Mouse (Mus musculus): ENCODE data around the gene Ampd2. TPM values are rescaled to one million over a fixed set of nuclear protein-coding genes. Genes with fewer than 3 reads are reported as not detected.

Ampd2 gene
- total RNA-seq, 2 experiments from 2014 or later, result 48.9 to 52.9 TPM

DNA sequence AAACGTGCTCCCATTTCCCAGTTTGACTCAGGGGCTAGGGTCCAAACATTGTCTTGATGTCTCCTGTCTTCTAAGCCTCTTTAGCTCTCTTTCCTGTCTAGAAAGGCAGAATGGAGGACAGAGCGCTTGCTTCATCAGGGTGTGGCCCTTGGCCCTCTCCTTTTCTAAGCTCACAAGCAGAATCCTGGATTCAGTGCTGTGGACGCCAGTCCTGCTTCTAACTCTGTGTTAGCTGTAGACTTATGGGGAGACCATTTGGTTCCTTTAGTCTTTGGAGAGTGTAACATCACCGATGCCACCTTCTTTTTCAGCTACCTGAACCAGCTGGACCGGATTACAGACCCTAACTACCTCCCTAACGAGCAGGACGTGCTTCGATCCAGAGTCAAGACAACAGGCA, 11.2 kb upstream of the Ampd2 start:
- DNase-seq (ENCODE audit: low spot score in 2 of 2), result no peak
- intact Hi-C loops (cut with DNase I), result no loop called here

DNA sequence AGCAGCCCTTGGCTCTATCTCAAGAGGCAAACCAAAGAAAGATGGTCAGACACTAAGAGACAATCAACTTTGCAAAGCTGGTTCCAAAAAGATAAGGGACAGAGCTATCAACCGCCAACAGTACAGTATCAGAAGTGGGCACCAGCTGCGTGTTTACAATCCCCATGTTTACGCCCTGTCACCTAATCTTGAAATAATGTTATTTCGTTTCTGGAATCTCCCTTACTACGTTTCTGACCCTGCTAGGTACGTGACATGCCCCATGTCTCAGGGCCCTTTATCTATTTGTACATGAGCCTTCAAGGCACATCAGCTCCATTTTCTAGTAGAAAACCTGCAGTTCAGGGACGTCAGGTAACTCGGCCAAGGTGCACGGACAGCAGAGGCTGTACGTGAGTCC, 10.3 kb upstream of the Ampd2 start:
- intact Hi-C loops (cut with DNase I), result no loop called here
- DNase-seq (ENCODE audit: low spot score in 2 of 2), result no peak

DNA sequence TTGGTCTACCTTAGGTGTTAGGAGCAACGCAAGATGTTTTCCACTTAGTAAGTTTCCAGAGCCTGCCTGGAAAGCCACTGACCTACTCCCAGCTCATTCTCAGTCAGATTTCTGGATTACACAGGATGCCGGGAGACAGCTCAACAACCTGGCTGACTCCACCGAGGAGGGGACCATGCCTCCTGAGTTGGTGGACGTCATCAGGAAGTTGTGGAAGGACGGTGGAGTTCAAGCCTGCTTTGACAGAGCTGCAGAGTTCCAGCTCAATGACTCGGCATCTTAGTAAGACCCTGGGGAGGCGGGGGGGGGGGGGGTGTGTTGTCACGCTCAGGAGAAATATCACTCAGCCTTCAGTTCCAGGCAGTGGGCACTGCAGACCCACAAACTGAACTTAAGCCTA, 9.8 kb upstream of the Ampd2 start:
- intact Hi-C loops (cut with DNase I), result no loop called here
- DNase-seq (ENCODE audit: low spot score in 2 of 2), result no peak

- intact Hi-C loops (cut with DNase I), result no loop called here
- no peak for DNase-seq (ENCODE audit: low spot score in 2 of 2)
These were observed 8.7 kb upstream of the Ampd2 start for GRCm38 (mm10) chr3:108094976-108095760.

DNA sequence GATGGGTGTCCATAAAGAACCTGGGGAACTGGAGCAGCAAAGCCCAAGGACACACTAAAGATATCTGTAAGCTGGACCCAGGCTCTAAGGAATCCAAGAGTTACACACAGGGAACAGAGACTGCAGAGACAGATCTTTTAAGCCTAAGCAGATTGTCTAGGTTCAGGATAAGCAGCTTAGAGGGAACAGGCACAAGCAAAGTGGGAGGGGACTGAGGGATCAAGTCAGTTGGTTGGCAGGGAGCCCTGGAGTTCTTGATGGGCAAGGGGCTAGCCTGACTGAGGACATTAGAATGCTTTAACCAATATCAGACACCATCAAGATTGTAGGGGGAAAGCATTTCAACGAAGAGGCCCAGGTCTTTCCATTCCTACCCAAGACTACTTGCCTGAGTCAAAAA, 7.7 kb upstream of the Ampd2 start:
- intact Hi-C loops (cut with DNase I), result no loop called here

GRCm38 (mm10) chr3:108093306-108093705, 6.9 kb upstream of the Ampd2 start:
- intact Hi-C loops (cut with DNase I), result no loop called here
- DNase-seq (ENCODE audit: low spot score in 2 of 2), result no peak

More for the DNA sequence above, 7.7 kb upstream of the Ampd2 start:
- DNase-seq (ENCODE audit: low spot score in 2 of 2), result no peak

DNA sequence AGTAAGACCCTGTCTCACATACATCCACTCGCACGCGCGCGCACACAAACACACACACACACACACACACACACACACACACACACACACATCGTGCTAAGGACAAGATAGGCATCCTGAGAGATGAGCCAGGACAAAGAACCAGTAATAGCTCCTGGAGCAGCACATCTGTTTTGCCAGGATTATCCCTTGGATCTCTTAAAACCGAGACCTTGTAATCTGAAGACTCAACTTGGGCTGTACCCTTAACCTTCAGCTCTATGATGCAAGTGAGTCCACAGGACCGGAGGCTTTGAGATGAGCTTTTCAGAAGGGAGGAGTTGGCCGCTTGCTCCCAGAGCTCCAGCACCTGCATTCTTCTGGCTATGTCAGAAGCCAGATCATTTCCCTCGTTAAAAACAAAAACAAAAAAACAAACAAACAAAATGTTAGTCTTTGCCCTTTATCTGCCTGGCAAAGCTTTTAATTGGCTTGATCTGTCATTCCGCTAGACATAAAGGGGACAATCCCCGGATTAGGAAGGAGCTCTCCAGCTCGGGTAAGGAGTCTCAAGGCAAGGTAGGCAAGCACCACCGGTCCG, 6.2 kb upstream of the Ampd2 start, which contains the start of gene Gnat2:
Gene Gnat2, plus strand, starts transcription at position 254 of the 580 bp plus-strand sequence.
- intact Hi-C loops (cut with DNase I), result no loop called here
- DNase-seq (ENCODE audit: low spot score in 2 of 2), result no peak

- intact Hi-C loops (cut with DNase I), result no loop called here
- DNase-seq (ENCODE audit: low spot score in 2 of 2), result no peak
These were observed 5.6 kb upstream of the Ampd2 start for GRCm38 (mm10) chr3:108092030-108092429.

DNA sequence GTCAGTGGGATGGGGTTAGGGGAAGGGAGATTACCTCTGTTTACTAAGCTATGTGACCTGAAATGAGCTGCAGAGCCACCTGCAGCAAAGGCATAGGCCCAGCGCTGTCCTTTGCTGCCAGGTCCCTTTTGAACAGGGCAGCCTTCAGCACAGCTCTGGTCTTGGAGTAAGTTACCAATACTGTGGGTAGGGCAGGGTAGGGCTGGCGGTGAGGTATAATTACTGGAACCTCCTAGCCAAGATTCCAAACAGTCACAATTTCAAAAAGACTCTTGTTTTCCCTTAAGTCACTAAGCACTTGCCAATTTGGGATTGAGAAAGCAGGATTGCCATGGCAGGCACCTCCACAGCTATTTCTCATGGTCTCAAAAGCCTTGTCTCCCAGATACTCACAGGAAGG, 4.1 kb upstream of the Ampd2 start:
- no peak for DNase-seq (ENCODE audit: low spot score in 2 of 2)
- intact Hi-C loops (cut with DNase I), result no loop called here

GRCm38 (mm10) chr3:108089916-108090315, 3.5 kb upstream of the Ampd2 start:
- intact Hi-C loops (cut with DNase I), result loop anchor here (5.0 kb wide), 1 partner anchor 57 kb away; the partner anchor contains the start of gene Gnai3
- DNase-seq (ENCODE audit: low spot score in 2 of 2), result no peak

DNA sequence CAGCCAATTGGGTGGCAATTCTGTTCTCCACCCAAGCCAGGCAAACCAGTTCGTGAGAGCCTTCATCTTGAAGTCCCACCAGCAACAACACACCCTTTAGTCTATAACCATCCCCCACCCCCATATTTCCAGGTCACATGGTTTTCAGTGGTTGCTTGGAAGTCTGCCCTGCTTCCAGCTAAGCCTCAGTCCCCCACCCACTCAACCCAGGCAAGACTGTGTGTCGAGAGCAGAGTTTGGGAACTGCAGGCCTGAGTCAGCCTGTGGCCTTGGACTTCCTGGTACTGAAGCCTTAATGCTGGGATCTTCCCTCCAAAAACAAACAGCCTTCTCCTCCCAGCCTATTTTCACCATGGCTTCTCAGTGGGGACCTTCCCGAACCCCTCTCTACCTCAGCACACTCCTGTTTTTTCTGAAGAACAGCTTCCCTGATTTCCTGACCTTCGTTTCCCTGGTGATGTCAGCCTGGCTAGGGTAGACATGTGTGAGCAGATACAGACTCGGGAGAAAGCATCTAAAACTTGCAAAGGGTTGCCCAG, 2.5 kb upstream of the Ampd2 start:
- no peak for DNase-seq (ENCODE audit: low spot score in 2 of 2)
- intact Hi-C loops (cut with DNase I), result loop anchor here (5.0 kb wide), 1 partner anchor 58 kb away; the partner anchor contains the start of gene Gnai3

DNA sequence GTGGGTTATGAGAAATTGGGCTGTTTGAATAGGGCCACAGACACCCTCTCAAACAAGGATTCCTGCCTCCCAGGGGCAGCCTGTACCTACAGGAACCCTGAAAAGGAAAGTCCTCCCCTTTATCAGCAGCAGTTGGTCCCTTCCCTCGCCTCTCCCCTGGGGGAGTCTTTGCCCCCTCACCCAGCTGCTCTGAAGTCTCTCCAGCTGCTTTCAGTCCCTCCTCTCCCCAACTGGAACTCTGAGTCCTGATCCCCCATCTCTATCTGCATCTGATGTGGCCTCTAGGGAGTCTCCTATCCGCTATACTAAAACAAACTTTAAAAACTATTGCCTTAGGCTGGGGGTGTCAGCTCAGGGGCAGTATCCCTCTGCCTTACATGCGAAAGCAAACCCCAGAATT, 878 bp upstream of the Ampd2 start:
- DNase-seq (ENCODE audit: low spot score in 2 of 2), result no peak

GRCm38 (mm10) chr3:108085721-108086469, 556 bp downstream of the Ampd2 start:
- peak; percentile 45 to 66 for DNase-seq (ENCODE audit: low spot score in 2 of 2)
- intact Hi-C loops (cut with DNase I), result loop anchor here (5.0 kb wide), 1 partner anchor 61 kb away; the partner anchor contains the start of gene Gnai3

More for the DNA sequence above, 878 bp upstream of the Ampd2 start:
- intact Hi-C loops (cut with DNase I), result loop anchor here (5.0 kb wide), 1 partner anchor 60 kb away; the partner anchor contains the start of gene Gnai3

GRCm38 (mm10) chr3:108085281-108085720, 1.1 kb downstream of the Ampd2 start:
- intact Hi-C loops (cut with DNase I), result loop anchor here (5.0 kb wide), 1 partner anchor 62 kb away; the partner anchor contains the start of gene Gnai3
- DNase-seq (ENCODE audit: low spot score in 2 of 2), result peak; percentile 86 to 87

GRCm38 (mm10) chr3:108084767-108085270, 1.6 kb downstream of the Ampd2 start:
- intact Hi-C loops (cut with DNase I), result loop anchor here (5.0 kb wide), 2 partner anchors 62 to 127 kb away; partner anchors contain the start of genes Atxn7l2 and Gnai3
- no peak for DNase-seq (ENCODE audit: low spot score in 2 of 2)

- intact Hi-C loops (cut with DNase I), result loop anchor here (5.0 kb wide), 1 partner anchor 128 kb away; the partner anchor contains the start of gene Atxn7l2
- DNase-seq (ENCODE audit: low spot score in 2 of 2), result no peak
These were observed 2.5 kb downstream of the Ampd2 start for GRCm38 (mm10) chr3:108083904-108084407.

- intact Hi-C loops (cut with DNase I), result loop anchor here (5.0 kb wide), 1 partner anchor 129 kb away; the partner anchor contains the start of gene Atxn7l2
- DNase-seq (ENCODE audit: low spot score in 2 of 2), result no peak
These were observed 3.3 kb downstream of the Ampd2 start for GRCm38 (mm10) chr3:108083161-108083560.

DNA sequence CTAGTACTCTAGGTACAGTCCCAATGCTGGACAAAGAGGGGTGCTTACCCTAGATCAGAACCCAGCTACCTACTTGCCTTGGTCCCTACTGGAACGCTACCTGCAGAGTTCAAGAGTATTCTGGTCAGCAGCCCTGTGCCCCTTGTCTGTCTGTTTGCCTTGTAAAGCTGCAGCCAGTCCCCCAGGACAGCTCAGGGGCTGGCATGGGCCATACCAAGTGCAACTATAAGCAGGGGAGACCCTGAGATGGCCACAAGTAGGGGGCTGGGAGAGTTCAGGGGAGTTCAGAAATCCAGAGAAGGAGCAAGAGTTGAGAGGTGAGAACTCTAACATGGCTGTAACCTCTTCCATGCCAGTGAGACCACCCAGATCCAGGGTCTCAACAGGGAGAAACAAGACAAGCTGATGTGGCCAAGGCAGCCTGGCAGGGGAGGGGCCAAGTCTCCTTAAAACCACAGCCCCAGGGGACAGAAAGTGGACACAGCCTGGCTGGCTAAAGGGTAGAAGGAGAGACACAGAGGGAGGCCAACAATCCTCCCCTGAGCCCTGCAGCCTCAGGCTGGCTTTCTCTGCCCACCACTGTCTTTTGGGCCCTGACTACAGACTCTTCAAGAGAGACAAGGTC, 4.1 kb downstream of the Ampd2 start:
- intact Hi-C loops (cut with DNase I), result loop anchor here (5.0 kb wide), 1 partner anchor 130 kb away; the partner anchor contains the start of gene Atxn7l2
- no peak for DNase-seq (ENCODE audit: low spot score in 2 of 2)

Measured in left cerebral cortex, postnatal 36 days (tissue).